Mouse (Mus musculus) liver, embryonic 11.5 days (tissue): ENCODE data around the gene Gm12248. TPM values are rescaled to one million over a fixed set of nuclear protein-coding genes. Genes with fewer than 3 reads are reported as not detected.

Source experiments
- ATAC-seq: fragments of 200-750 bp; cut with Nextera tagmentation; replicated peaks from 2 replicates; pipeline ENCODE4 v1.8.0; 2017; ENCODE audit warnings: moderate number of reproducible peaks, mild to moderate bottlenecking, moderate TSS enrichment, moderate library complexity; ENCODE audit not compliant: low FRiP score
- DNase-seq: peaks from one replicate; pipeline ENCODE4 v3.0.0-alpha.2; 2017; ENCODE audit warnings: low spot score
- H3K27ac ChIP-seq: fragments of 300-500 bp; sonication (generic); 2 replicates; pipeline ENCODE4 v1.5.1; 2014; ENCODE audit warnings: mild to moderate bottlenecking, low read depth, low read length, control low read depth
- H3K27me3 ChIP-seq: fragments of 300-500 bp; sonication (generic); replicated peaks from 2 replicates; pipeline ENCODE4 v1.6.1; 2014; ENCODE audit warnings: low read length, mixed read lengths; ENCODE audit not compliant: control insufficient read depth, insufficient read depth
- H3K36me3 ChIP-seq: fragments of 300-500 bp; sonication (generic); 2 replicates; pipeline ENCODE4 v1.6.1; 2014; ENCODE audit warnings: mild to moderate bottlenecking, low read length, moderate library complexity, mixed read lengths; ENCODE audit not compliant: control insufficient read depth, insufficient read depth
- H3K4me1 ChIP-seq: fragments of 300-500 bp; sonication (generic); replicated peaks from 2 replicates; pipeline ENCODE4 v1.6.1; 2014; ENCODE audit warnings: low read length, mixed read lengths; ENCODE audit not compliant: control insufficient read depth, insufficient read depth
- H3K4me2 ChIP-seq: fragments of 300-500 bp; sonication (generic); 2 replicates; pipeline ENCODE4 v1.6.1; 2014; ENCODE audit warnings: mild to moderate bottlenecking, control low read depth, moderate library complexity
- H3K4me3 ChIP-seq: fragments of 300-500 bp; sonication (generic); 2 replicates; pipeline ENCODE4 v1.5.1; 2014; ENCODE audit warnings: low read depth, low read length, control low read depth
- H3K9ac ChIP-seq: fragments of 300-500 bp; sonication (generic); 2 replicates; pipeline ENCODE4 v1.6.1; 2014; ENCODE audit warnings: low read depth, low read length, control low read depth
- H3K9me3 ChIP-seq: fragments of 300-500 bp; sonication (generic); 2 replicates; pipeline ENCODE4 v1.6.1; 2016; ENCODE audit warnings: low read length, inconsistent platforms, mixed read lengths; ENCODE audit not compliant: control insufficient read depth
- WGBS: fragments of 180-500 bp; shearing (Covaris S2); extraction: QIAGEN DNeasy Blood & Tissue Kit; methylation state at CpG from one replicate; pipeline ENCODE4 v1.1.7; 2014; 5-methylcytosine and 5-hydroxymethylcytosine counted together
- polyA plus RNA-seq: library from polyadenylated mRNA; unstranded; fragments of >200 nt; fragmentation: Nextera tagmentation; extraction: Ambion mirVana; gene quantifications from 2 replicates; pipeline ENCODE4 v1.2.1, GENCODE M21; 2014

Gm12248 gene
- polyA plus RNA-seq, 1 experiment from 2014 or later: not detected

- H3K4me1 ChIP-seq: peaks cover 10% of the 10 kb centered on the region
- ATAC-seq (no peak), DNase-seq (no peak)
- peaks cover 27% of the 10 kb centered on the region for H3K36me3 ChIP-seq
- no peaks in the 10 kb centered on the region for H3K27me3 ChIP-seq
- no peak overlapping the region for H3K9ac ChIP-seq
- no peak overlapping the region for H3K4me2 ChIP-seq
- no peak overlapping the region for H3K27ac ChIP-seq
- H3K9me3 ChIP-seq: no peaks in the 10 kb centered on the region
- 76% methylated on average over 3 of the region's 3 CpGs for WGBS
- no peak overlapping the region for H3K4me3 ChIP-seq
Observed at GRCm38 (mm10) chr11:58107009-58107408, 14.1 kb upstream of the Gm12248 start.

- no peaks in the 10 kb centered on the region for H3K9me3 ChIP-seq
- peak overlapping the region; percentile 90 for H3K9ac ChIP-seq
- DNase-seq: no peak
- H3K4me1 ChIP-seq: peaks cover 10% of the 10 kb centered on the region
- H3K4me3 ChIP-seq: peak overlapping the region; percentile 88
- H3K4me2 ChIP-seq: peak overlapping the region; percentile 89
- 1% methylated on average over 24 of the region's 24 CpGs for WGBS
- H3K27ac ChIP-seq: peak overlapping the region; percentile 82
- H3K27me3 ChIP-seq: no peaks in the 10 kb centered on the region
- peak; percentile 19 for ATAC-seq
- peaks cover 4% of the 10 kb centered on the region for H3K36me3 ChIP-seq
Observed at GRCm38 (mm10) chr11:58104351-58104791, 11.4 kb upstream of the Gm12248 start.

GRCm38 (mm10) chr11:58103697-58104306 is 10.9 kb upstream of the Gm12248 start, which contains the start of gene Cnot8:
TSS of gene Cnot8 (plus strand) at chr11:58104153.
- Histone ChIP-seq H3K4me1 (peaks cover 10% of the 10 kb centered on the region), H3K36me3 (no peaks in the 10 kb centered on the region), H3K9me3 (no peaks in the 10 kb centered on the region), H3K9ac (peak within 1 kb of the TSS; percentile 90), H3K4me2 (peak within 1 kb of the TSS; percentile 89), H3K27ac (peak within 1 kb of the TSS; percentile 82), H3K27me3 (no peaks in the 10 kb centered on the region), H3K4me3 (peak within 1 kb of the TSS; percentile 88)
- ATAC-seq (peak; percentile 97), DNase-seq (peak; percentile 100)
- WGBS: under 1% methylated on average over 55 of the region's 55 CpGs

GRCm38 (mm10) chr11:58103344-58103653 is 10.4 kb upstream of the Gm12248 start:
- peak; percentile 35 for ATAC-seq
- Histone ChIP-seq H3K9ac (peak overlapping the region; percentile 69), H3K4me3 (peak overlapping the region; percentile 88), H3K27me3 (no peaks in the 10 kb centered on the region), H3K27ac (peak overlapping the region; percentile 60; the same call in 1 of the 2 replicates), H3K36me3 (no peaks in the 10 kb centered on the region), H3K4me2 (peak overlapping the region; percentile 89), H3K9me3 (no peaks in the 10 kb centered on the region), H3K4me1 (peaks cover 10% of the 10 kb centered on the region)
- no peak for DNase-seq
- 59% methylated on average over 13 of the region's 13 CpGs for WGBS

GRCm38 (mm10) chr11:58102581-58103343 is 9.8 kb upstream of the Gm12248 start:
- Histone ChIP-seq H3K4me1 (peaks cover 10% of the 10 kb centered on the region), H3K4me3 (peak overlapping the region; percentile 88; the same call in 1 of the 2 replicates), H3K36me3 (no peaks in the 10 kb centered on the region), H3K9me3 (no peaks in the 10 kb centered on the region), H3K27me3 (peaks cover 4% of the 10 kb centered on the region; the same call in 1 of the 2 replicates), H3K9ac (peak overlapping the region; percentile 69; the same call in 1 of the 2 replicates), H3K27ac (peak overlapping the region; percentile 60; the same call in 1 of the 2 replicates), H3K4me2 (peak overlapping the region; percentile 89)
- ATAC-seq (no peak), DNase-seq (no peak)
- WGBS: 83% methylated on average over 9 of the region's 9 CpGs

- ATAC-seq (no peak), DNase-seq (no peak)
- no peaks in the 10 kb centered on the region for H3K36me3 ChIP-seq
- H3K4me2 ChIP-seq: no peak overlapping the region
- H3K9me3 ChIP-seq: no peaks in the 10 kb centered on the region
- peaks cover 10% of the 10 kb centered on the region for H3K27me3 ChIP-seq
- peaks cover 10% of the 10 kb centered on the region for H3K4me1 ChIP-seq
- H3K27ac ChIP-seq: no peak overlapping the region
- H3K4me3 ChIP-seq: no peak overlapping the region
- 80% methylated on average over 3 of the region's 3 CpGs for WGBS
- H3K9ac ChIP-seq: no peak overlapping the region
Observed at GRCm38 (mm10) chr11:58102146-58102545, 9.2 kb upstream of the Gm12248 start.

GRCm38 (mm10) chr11:58101194-58101720 is 8.3 kb upstream of the Gm12248 start:
- Histone ChIP-seq H3K4me3 (no peak overlapping the region), H3K27ac (no peak overlapping the region), H3K27me3 (peaks cover 18% of the 10 kb centered on the region), H3K9ac (no peak overlapping the region), H3K9me3 (no peaks in the 10 kb centered on the region), H3K4me1 (peaks cover 10% of the 10 kb centered on the region), H3K4me2 (no peak overlapping the region), H3K36me3 (no peaks in the 10 kb centered on the region)
- no peak for ATAC-seq
- 81% methylated on average over 4 of the region's 4 CpGs for WGBS
- no peak for DNase-seq

- no peaks in the 10 kb centered on the region for H3K36me3 ChIP-seq
- H3K9ac ChIP-seq: no peak overlapping the region
- peaks cover 6% of the 10 kb centered on the region for H3K4me1 ChIP-seq
- H3K4me3 ChIP-seq: no peak overlapping the region
- peaks cover 21% of the 10 kb centered on the region for H3K27me3 ChIP-seq
- WGBS: 87% methylated on average over 2 of the region's 2 CpGs
- no peak overlapping the region for H3K4me2 ChIP-seq
- H3K9me3 ChIP-seq: no peaks in the 10 kb centered on the region
- no peak for ATAC-seq
- DNase-seq: no peak
- H3K27ac ChIP-seq: no peak overlapping the region
Observed at GRCm38 (mm10) chr11:58100006-58100405, 7.1 kb upstream of the Gm12248 start.
